Mouse (Mus musculus): ENCODE results near the gene Zfp980. TPM values are rescaled to one million over a fixed set of nuclear protein-coding genes. Genes with fewer than 3 reads are reported as not detected.

Zfp980 gene
- polyA plus RNA-seq, 1 experiment from 2014 or later, result not detected

Other genes starting within 250 kb of the Zfp980 start
- gene Zfp990, start 159.9 kb upstream of the Zfp980 start, polyA plus RNA-seq (2015; fragmentation: Nextera tagmentation; extraction: Ambion mirVana), result not detected in 2 replicates
- 0.88 and 1.1 TPM in 2 replicates for gene Gm13212, start 85.5 kb upstream of the Zfp980 start, polyA plus RNA-seq (2015; fragmentation: Nextera tagmentation; extraction: Ambion mirVana)
- not detected in 2 replicates for gene Zfp986, start 198.1 kb downstream of the Zfp980 start, polyA plus RNA-seq (2015; fragmentation: Nextera tagmentation; extraction: Ambion mirVana)